Mouse (Mus musculus) bone marrow macrophage, adult 2 months (primary cell): ENCODE data around the gene Tll2.

Experiments
- CTCF ChIP-seq: IDR thresholded peaks from 2 replicates; pipeline ENCODE4 v1.5.1; 2012; ENCODE audit warnings: low read depth, mild to moderate bottlenecking, low read length, moderate library complexity
- POLR2A ChIP-seq: IDR thresholded peaks from 2 replicates; pipeline ENCODE4 v1.6.1; 2012; ENCODE audit warnings: mild to moderate bottlenecking, low read depth, low read length, borderline replicate concordance

GRCm38 (mm10) chr19:41100863-41101262 lies 105.8 kb downstream of the Tll2 start:
- TF ChIP-seq POLR2A (no peak), CTCF (no peak)
